Mouse (Mus musculus): Measurements from ENCODE around the gene Mt1. TPM values are rescaled to one million over a fixed set of nuclear protein-coding genes. Genes with fewer than 3 reads are reported as not detected.

The Mt1 gene
- polyA plus RNA-seq, 1 experiment from 2014 or later = 778 TPM

Other genes with a start within 250 kb of the Mt1 start
- gene Amfr, start 166.2 kb upstream of the Mt1 start, polyA plus RNA-seq (2014; fragmentation: Nextera tagmentation; extraction: Ambion mirVana) = 42.4 and 47.8 TPM in 2 replicates
- 128 and 141 TPM in 2 replicates for gene Nudt21, start 142.1 kb upstream of the Mt1 start, polyA plus RNA-seq (2014; fragmentation: Nextera tagmentation; extraction: Ambion mirVana)
- gene Ogfod1, start 141.9 kb upstream of the Mt1 start, polyA plus RNA-seq (2014; fragmentation: Nextera tagmentation; extraction: Ambion mirVana) = 13.4 and 17.1 TPM in 2 replicates
- gene Bbs2, start 80.2 kb upstream of the Mt1 start, polyA plus RNA-seq (2014; fragmentation: Nextera tagmentation; extraction: Ambion mirVana) = 12.2 and 13.2 TPM in 2 replicates
- gene Mt4, start 41.9 kb upstream of the Mt1 start, polyA plus RNA-seq (2014; fragmentation: Nextera tagmentation; extraction: Ambion mirVana) = 1.3 TPM in 1 of 2 replicates, not detected in the other
- gene Mt3, start 26.5 kb upstream of the Mt1 start, polyA plus RNA-seq (2014; fragmentation: Nextera tagmentation; extraction: Ambion mirVana) = 8.0 and 8.7 TPM in 2 replicates
- gene Mt2, start 6.4 kb upstream of the Mt1 start, polyA plus RNA-seq (2014; fragmentation: Nextera tagmentation; extraction: Ambion mirVana) = 104 and 155 TPM in 2 replicates
- 90.0 and 98.1 TPM in 2 replicates for gene Nup93, start 35.5 kb downstream of the Mt1 start, polyA plus RNA-seq (2014; fragmentation: Nextera tagmentation; extraction: Ambion mirVana)
- 0.05 TPM in 1 of 2 replicates, not detected in the other for gene Slc12a3, start 150.1 kb downstream of the Mt1 start, polyA plus RNA-seq (2014; fragmentation: Nextera tagmentation; extraction: Ambion mirVana)
- gene Herpud1, start 207.4 kb downstream of the Mt1 start, polyA plus RNA-seq (2014; fragmentation: Nextera tagmentation; extraction: Ambion mirVana) = 77.7 and 97.4 TPM in 2 replicates

Data from intestine, embryonic 14.5 days (tissue).